Mouse (Mus musculus) brain, embryonic 14.5 days (tissue): ENCODE measurements around the gene Rarg. TPM values are rescaled to one million over a fixed set of nuclear protein-coding genes. Genes with fewer than 3 reads are reported as not detected.

Experiments used
- DNase-seq: peaks from one replicate; pipeline ENCODE4 v3.0.0-alpha.2; 2011; ENCODE audit warnings: low read depth
- CTCF ChIP-seq: fragments of 200-500 bp; IDR thresholded peaks from 2 replicates; pipeline ENCODE4 v1.5.1; 2012; ENCODE audit warnings: inconsistent platforms, mild to moderate bottlenecking, moderate library complexity, borderline replicate concordance; ENCODE audit not compliant: insufficient read depth, insufficient read length; ENCODE audit errors: extremely low read depth
- POLR2A ChIP-seq: fragments of 200-500 bp; IDR thresholded peaks from 2 replicates; pipeline ENCODE4 v1.6.1; 2012; ENCODE audit warnings: mild to moderate bottlenecking, inconsistent platforms, borderline replicate concordance; ENCODE audit not compliant: poor library complexity, insufficient read depth, insufficient read length, severe bottlenecking; ENCODE audit errors: extremely low read depth
- polyA plus RNA-seq: library from polyadenylated mRNA; depleted of rRNA; stranded (reverse); fragments of >200 nt; gene quantifications from 2 replicates; pipeline ENCODE4 v1.2.3, GENCODE M21; 2012

The Rarg gene
- polyA plus RNA-seq, 1 experiment = 9.1 TPM

DNA sequence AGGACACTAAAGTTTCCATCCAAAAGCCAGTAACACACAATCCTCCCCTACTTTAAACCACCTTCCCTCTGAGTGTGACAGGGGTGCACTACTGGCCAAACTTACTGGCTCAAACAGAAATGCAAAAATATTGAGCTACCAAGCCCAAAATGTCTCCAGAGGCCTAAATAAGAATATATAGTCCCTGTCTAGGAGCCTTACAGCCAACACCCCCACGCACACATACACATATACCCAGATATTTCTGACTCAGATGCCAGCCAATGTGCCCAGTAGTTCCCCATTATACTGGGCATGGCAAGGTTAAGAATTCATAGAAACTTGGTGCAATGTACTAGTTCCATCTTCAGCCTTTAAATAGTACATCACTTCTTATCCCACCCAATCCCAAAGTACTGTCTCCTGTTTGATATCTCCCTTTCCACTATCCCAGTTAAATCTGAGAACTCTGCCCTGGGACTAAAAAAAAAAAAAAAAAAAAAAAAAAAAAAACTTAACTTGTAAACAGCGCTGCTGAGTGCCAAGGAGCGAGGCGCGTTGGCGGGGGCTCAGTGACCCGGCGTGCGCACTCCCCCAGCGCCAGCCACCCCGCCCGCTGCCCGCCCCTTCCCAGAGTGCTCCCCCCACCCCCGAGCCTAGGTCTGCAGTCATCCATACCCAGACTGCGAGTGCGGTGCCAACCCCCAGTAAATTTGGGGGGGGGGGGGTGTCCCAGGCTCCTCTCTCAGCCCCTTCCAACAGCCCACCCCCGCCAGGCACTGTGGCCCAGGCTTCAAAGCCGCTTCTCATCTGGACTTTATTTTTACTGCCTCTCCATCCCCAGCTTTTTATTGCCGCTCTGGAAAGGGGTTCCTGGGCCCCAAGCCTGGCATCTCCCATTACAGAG is 12.8 kb downstream of the Rarg start:
- no peak for TF ChIP-seq POLR2A
- TF ChIP-seq CTCF = no peak
- DNase-seq = no peak

GRCm38 (mm10) chr15:102243229-102244190 is 13.8 kb downstream of the Rarg start:
- no peak for TF ChIP-seq CTCF
- no peak for DNase-seq

DNA sequence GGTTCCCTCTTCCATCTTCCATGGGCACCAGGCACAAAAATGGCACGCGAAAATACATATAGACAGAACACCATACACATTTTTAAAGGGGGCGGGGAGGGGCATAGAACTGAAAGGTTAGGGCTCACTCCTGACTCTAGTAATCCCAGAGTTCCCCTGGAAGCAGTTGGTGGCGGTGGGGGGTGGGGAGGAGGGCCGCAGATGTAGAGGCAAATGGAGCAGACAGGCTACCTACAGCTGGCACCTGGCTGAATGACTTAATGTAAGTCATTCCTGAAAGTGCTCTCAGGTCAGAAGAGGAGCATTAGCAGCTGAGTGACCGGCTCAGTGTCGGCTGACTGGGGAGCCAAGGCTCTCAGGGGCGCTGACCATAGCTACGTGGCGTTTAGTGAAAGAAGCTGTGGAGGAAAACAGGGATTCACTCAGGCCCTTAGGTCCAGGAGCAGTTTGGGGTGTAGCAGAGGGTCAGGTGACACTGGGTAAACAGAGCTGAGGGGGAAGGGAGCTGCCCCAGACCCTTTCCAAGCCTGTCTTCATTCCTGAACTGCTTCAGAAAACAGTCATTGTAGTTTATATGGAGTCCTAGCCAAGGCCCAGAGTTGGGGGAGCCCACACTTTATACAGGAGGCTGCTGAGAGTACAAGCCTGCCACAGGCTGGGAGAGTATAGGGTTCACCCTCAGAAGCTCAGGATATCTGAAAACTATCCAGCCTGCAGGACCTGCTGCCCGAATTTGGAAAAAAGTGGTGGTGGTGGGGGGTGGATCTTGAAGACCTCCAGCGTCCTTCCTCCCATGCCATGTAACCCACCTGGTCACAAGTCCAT is 14.7 kb downstream of the Rarg start:
- TF ChIP-seq CTCF (no peak), POLR2A (no peak)
- no peak for DNase-seq

DNA sequence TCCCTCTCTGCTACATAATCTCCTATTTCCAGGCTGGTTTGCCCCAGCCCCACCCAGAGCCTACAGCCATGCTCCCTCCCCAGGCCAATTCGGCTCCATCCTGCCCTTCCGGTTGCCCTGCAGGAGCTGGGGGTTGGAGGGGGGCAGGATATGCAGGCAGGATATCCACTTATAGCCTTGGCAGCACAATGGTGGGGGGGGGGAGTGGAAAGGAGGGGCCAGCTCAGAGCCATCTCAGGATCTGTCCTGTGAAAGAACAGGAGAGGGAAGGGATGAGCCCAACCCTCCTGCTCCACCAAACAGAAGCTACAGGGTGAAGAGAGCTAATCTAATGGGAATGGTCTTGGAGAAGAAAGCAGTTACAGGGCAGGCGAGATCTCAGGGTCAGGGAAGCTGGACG is 16.7 kb downstream of the Rarg start:
- no peak for DNase-seq
- TF ChIP-seq CTCF = no peak

- DNase-seq = no peak
- no peak for TF ChIP-seq POLR2A
- no peak for TF ChIP-seq CTCF
These were observed 17.5 kb downstream of the Rarg start for GRCm38 (mm10) chr15:102239851-102240250.

GRCm38 (mm10) chr15:102239260-102239590 is 18.1 kb downstream of the Rarg start:
- DNase-seq = peak; percentile 83
- TF ChIP-seq CTCF (peak; percentile 89), POLR2A (no peak)

DNA sequence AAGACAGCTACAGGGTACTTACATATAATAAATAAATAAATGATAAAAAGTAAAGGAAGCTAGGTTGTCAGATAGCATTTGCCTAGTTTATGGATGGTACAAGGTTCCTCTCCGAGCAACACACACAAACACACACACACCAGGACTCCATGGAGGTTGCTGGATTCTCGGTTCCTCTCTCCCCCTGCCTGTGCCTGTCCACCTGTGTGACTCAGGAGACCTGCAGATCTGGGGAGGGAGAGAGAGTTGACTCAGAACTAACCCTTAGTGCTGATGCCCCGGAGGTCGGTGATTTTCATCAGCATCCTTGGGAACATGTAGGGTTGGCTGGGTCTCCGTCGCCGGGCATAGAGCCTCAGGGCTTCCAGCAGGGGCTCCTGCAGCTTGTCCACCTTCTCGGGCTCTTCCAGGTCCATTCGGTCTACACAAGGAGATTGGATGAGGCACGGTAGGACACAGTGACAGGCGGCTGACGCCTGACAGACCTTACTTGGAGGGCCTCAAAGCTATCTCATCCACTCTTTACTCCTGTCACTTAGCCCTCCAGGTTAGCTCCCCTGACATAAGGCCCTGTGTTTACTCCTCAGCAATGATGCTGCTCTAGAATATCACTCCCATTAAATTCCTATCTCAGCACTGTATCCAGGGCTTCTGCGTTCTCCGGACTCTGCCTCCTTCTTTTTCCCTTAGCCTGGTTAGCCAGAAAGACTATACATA is 18.6 kb downstream of the Rarg start:
- no peak for DNase-seq
- TF ChIP-seq POLR2A = no peak
- no peak for TF ChIP-seq CTCF

GRCm38 (mm10) chr15:102235371-102236027 is 21.8 kb downstream of the Rarg start:
- TF ChIP-seq POLR2A (no peak), CTCF (no peak)
- no peak for DNase-seq

- TF ChIP-seq POLR2A (no peak), CTCF (no peak)
These were observed 23.4 kb downstream of the Rarg start for GRCm38 (mm10) chr15:102233896-102234295.

GRCm38 (mm10) chr15:102232764-102233163 is 24.6 kb downstream of the Rarg start:
- no peak for TF ChIP-seq CTCF
- TF ChIP-seq POLR2A = no peak
- no peak for DNase-seq

More at GRCm38 (mm10) chr15:102233896-102234295, 23.4 kb downstream of the Rarg start:
- no peak for DNase-seq
